Mouse (Mus musculus) heart, postnatal 36 days (tissue): ENCODE data around the gene Ppie. TPM values are rescaled to one million over a fixed set of nuclear protein-coding genes. Genes with fewer than 3 reads are reported as not detected.

Source experiments
- DNase-seq, 2 experiments: peaks; one replicate each; pipeline ENCODE4 v3.0.0; 2021 to 2022
- intact Hi-C: fragments of 180-260 bp; cut with DNase I; formaldehyde crosslinking; loops from one replicate; pipeline ENCODE4 v1.15.1; 2025
- total RNA-seq, 2 experiments: library from RNA; stranded (reverse); gene quantifications; 2 replicates each; pipeline ENCODE4 v1.2.3; 2021

The Ppie gene
- total RNA-seq, 2 experiments from 2014 or later = 23.0 to 23.9 TPM

GRCm38 (mm10) chr4:123078231-123078630 lies 61.5 kb downstream of the Ppie start:
- no peak for DNase-seq
- intact Hi-C loops = no loop called here

Other genes with a start within 250 kb of the Ppie start
- gene Mfsd2a, start 178.8 kb downstream of the Ppie start, total RNA-seq = under 1 TPM in 1 of 2 experiments, not detected in 1; 0.42 TPM
- gene Mycl, start 144.3 kb downstream of the Ppie start, total RNA-seq = under 1 TPM; 0.14 to 0.31 TPM
- 1 to 10 TPM; 6.0 to 7.3 TPM for gene Trit1, start 123.4 kb downstream of the Ppie start, total RNA-seq
- gene Bmp8b, start 34.8 kb downstream of the Ppie start, total RNA-seq = not detected
- not detected for gene Oxct2b, start 23.7 kb downstream of the Ppie start, total RNA-seq
- under 1 TPM; 0.08 TPM for gene Hpcal4, start 43.3 kb upstream of the Ppie start, total RNA-seq
- 10 to 100 TPM; 45.5 to 58.6 TPM for gene Nt5c1a, start 61.6 kb upstream of the Ppie start, total RNA-seq
- 10 to 100 TPM; 19.5 to 20.7 TPM for gene Heyl, start 93.6 kb upstream of the Ppie start, total RNA-seq
- gene Pabpc4, start 122.4 kb upstream of the Ppie start, total RNA-seq = 100 to 1,000 TPM; 325 to 393 TPM
- gene Oxct2a, start 183.7 kb upstream of the Ppie start, total RNA-seq = not detected
- under 1 TPM in 1 of 2 experiments, not detected in 1; 0.14 TPM for gene Bmp8a, start 203.3 kb upstream of the Ppie start, total RNA-seq